Mouse (Mus musculus): ENCODE data around the gene Tagln.

GRCm38 (mm10) chr9:45907078-45907428 is 28.8 kb downstream of the Tagln start:
- TF ChIP-seq MXI1 (IDR thresholded peaks at IDR 0.05; ENCODE audit: low read depth, low read length): no peak
- no peak for TF ChIP-seq EP300 (IDR thresholded peaks at IDR 0.05; ENCODE audit: low read length)
- no peak for TF ChIP-seq CHD1 (IDR thresholded peaks at IDR 0.05; ENCODE audit: low read depth, low read length)
- TF ChIP-seq CTCF (conservative IDR thresholded peaks at IDR 0.05 in 1 of 2, IDR thresholded peaks at IDR 0.05 in 1 of 2; ENCODE audit: low read depth in 2 of 2, low read length in 2 of 2): no peak
- no peak; the same call in 1 of the 2 replicates for TF ChIP-seq HCFC1 (IDR thresholded peaks at IDR 0.05; ENCODE audit: low read depth, low read length)
